Comparison of ENCODE assay signal across 17 mouse cellular contexts in genomic region chr14:32021967-32022366, GRCm38 (mm10). TPM values are rescaled to one million over a fixed set of nuclear protein-coding genes. Genes with fewer than 3 reads are reported as not detected.
DNase-seq lines count a peak whose midpoint lies in the region; ATAC-seq and TF ChIP-seq lines count a peak whose summit lies in the region.
"Had no signal": no experiment of that assay in that cellular context is flagged by ENCODE, and none has a peak within 500 bp of the region (broad histone marks: within the 10 kb centered on the region; RNA-seq: fewer than 3 reads in every experiment).

No protein-coding gene starts in this region.

- ATAC-seq in kidney, embryonic 16.5 days (ENCODE audit: low FRiP score, low TSS enrichment): peak; percentile 40
- peak; percentile 38 for ATAC-seq in liver, embryonic 11.5 days (replicated peaks; ENCODE audit: low FRiP score)
- 0 out of 2 replicates have a peak, but pooled peaks have one; percentile 25 for ATAC-seq in intestine, postnatal 0 days
- ATAC-seq: forebrain, postnatal 0 days; midbrain, embryonic 15.5 days; Patski had no signal

- H3K9ac ChIP-seq in kidney, embryonic 16.5 days (replicated peaks; ENCODE audit: low read length): no peak overlapping the region
- H3K9ac ChIP-seq in liver, embryonic 11.5 days (ENCODE audit: low read depth, low read length): no peak overlapping the region
- H3K9ac ChIP-seq in intestine, postnatal 0 days (ENCODE audit: low read depth, low read length): no peak overlapping the region
- H3K9ac ChIP-seq: embryonic facial prominence, embryonic 13.5 days; forebrain, postnatal 0 days; heart, embryonic 12.5 days; liver, embryonic 14.5 days; midbrain, embryonic 15.5 days had no signal

- no peak for TF ChIP-seq CTCF in intestine, postnatal 0 days (IDR thresholded peaks at IDR 0.05; ENCODE audit: low read depth)

- H3K27me3 ChIP-seq in kidney, embryonic 16.5 days (ENCODE audit: insufficient read depth, low read length): no peaks in the 10 kb centered on the region
- H3K27me3 ChIP-seq in liver, embryonic 11.5 days (replicated peaks; ENCODE audit: control insufficient read depth, insufficient read depth, low read length): peaks cover 2% of the 10 kb centered on the region; the same call in 1 of the 2 replicates
- no peaks in the 10 kb centered on the region for H3K27me3 ChIP-seq in intestine, postnatal 0 days (replicated peaks; ENCODE audit: control insufficient read depth, insufficient read depth, low read length)
- no peaks in the 10 kb centered on the region for H3K27me3 ChIP-seq in embryonic facial prominence, embryonic 10.5 days (replicated peaks; ENCODE audit: low read depth, poor library complexity, severe bottlenecking)
- H3K27me3 ChIP-seq: embryonic facial prominence, embryonic 13.5 days; midbrain, embryonic 15.5 days; Patski had no signal

- peaks cover 10% of the 10 kb centered on the region for H3K4me1 ChIP-seq in kidney, embryonic 16.5 days (ENCODE audit: insufficient read depth, low read length)
- H3K4me1 ChIP-seq in liver, embryonic 11.5 days (replicated peaks; ENCODE audit: control insufficient read depth, insufficient read depth, low read length): peaks cover 14% of the 10 kb centered on the region
- H3K4me1 ChIP-seq in intestine, postnatal 0 days (replicated peaks; ENCODE audit: control insufficient read depth, insufficient read depth, low read length): no peaks in the 10 kb centered on the region
- peaks cover 24% of the 10 kb centered on the region for H3K4me1 ChIP-seq in embryonic facial prominence, embryonic 10.5 days

- WGBS in kidney, embryonic 16.5 days: 37% methylated on average over 9 of the region's 9 CpGs
- WGBS in liver, embryonic 11.5 days: 48% methylated on average over 9 of the region's 9 CpGs
- 50% methylated on average over 9 of the region's 9 CpGs for WGBS in intestine, postnatal 0 days
- 72% methylated on average over 9 of the region's 9 CpGs for WGBS in embryonic facial prominence, embryonic 10.5 days

- no peak overlapping the region for H3K4me3 ChIP-seq in kidney, embryonic 16.5 days (ENCODE audit: low read length)
- no peak overlapping the region for H3K4me3 ChIP-seq in liver, embryonic 11.5 days (ENCODE audit: low read depth, low read length)
- no peak overlapping the region for H3K4me3 ChIP-seq in intestine, postnatal 0 days (ENCODE audit: low read depth, low read length)
- H3K4me3 ChIP-seq in embryonic facial prominence, embryonic 10.5 days: no peak overlapping the region
- H3K4me3 ChIP-seq: embryonic facial prominence, embryonic 13.5 days; heart, embryonic 12.5 days; midbrain, embryonic 15.5 days had no signal

- no peak overlapping the region for H3K4me2 ChIP-seq in kidney, embryonic 16.5 days (replicated peaks; ENCODE audit: low read depth, low read length)
- H3K4me2 ChIP-seq in liver, embryonic 11.5 days: no peak overlapping the region
- no peak overlapping the region for H3K4me2 ChIP-seq in intestine, postnatal 0 days (replicated peaks; ENCODE audit: low read depth)
- H3K4me2 ChIP-seq: embryonic facial prominence, embryonic 13.5 days; heart, embryonic 12.5 days; midbrain, embryonic 15.5 days had no signal

- DNase-seq in kidney, postnatal 36 days: no peak
- no peak for DNase-seq in liver, embryonic 11.5 days (ENCODE audit: low spot score)
- no peak for DNase-seq in liver
- peak; percentile 36 to 72 for DNase-seq in right cerebral cortex, postnatal 36 days (ENCODE audit: low spot score in 2 of 2)
- no peak for DNase-seq in embryonic facial prominence, embryonic 10.5 days (ENCODE audit: low spot score)
- no peak for DNase-seq in thymus, postnatal 36 days
- DNase-seq: adrenal gland, postnatal 25 days; cerebellum, adult 8-10 months; forebrain, postnatal 0 days had no signal

- H3K27ac ChIP-seq in kidney, embryonic 16.5 days (ENCODE audit: low read length): no peak overlapping the region
- no peak overlapping the region for H3K27ac ChIP-seq in liver, embryonic 11.5 days (ENCODE audit: low read depth, low read length)
- no peak overlapping the region for H3K27ac ChIP-seq in intestine, postnatal 0 days (ENCODE audit: low read depth, low read length)
- H3K27ac ChIP-seq in embryonic facial prominence, embryonic 10.5 days (replicated peaks): no peak overlapping the region
- H3K27ac ChIP-seq: embryonic facial prominence, embryonic 13.5 days; kidney, postnatal 0 days; liver, embryonic 14.5 days; midbrain, embryonic 15.5 days had no signal

- H3K36me3 ChIP-seq in kidney, embryonic 16.5 days (ENCODE audit: insufficient read depth, low read length): no peaks in the 10 kb centered on the region
- no peaks in the 10 kb centered on the region for H3K36me3 ChIP-seq in liver, embryonic 11.5 days (ENCODE audit: control insufficient read depth, insufficient read depth, low read length)
- H3K36me3 ChIP-seq in intestine, postnatal 0 days (ENCODE audit: control insufficient read depth, insufficient read depth): no peaks in the 10 kb centered on the region
- H3K36me3 ChIP-seq in embryonic facial prominence, embryonic 10.5 days (replicated peaks): no peaks in the 10 kb centered on the region
- H3K36me3 ChIP-seq: embryonic facial prominence, embryonic 13.5 days; heart, embryonic 12.5 days; midbrain, embryonic 15.5 days had no signal

- H3K9me3 ChIP-seq in kidney, embryonic 16.5 days (ENCODE audit: low read length): no peaks in the 10 kb centered on the region
- no peaks in the 10 kb centered on the region for H3K9me3 ChIP-seq in liver, embryonic 11.5 days (ENCODE audit: control insufficient read depth, low read length)
- no peaks in the 10 kb centered on the region for H3K9me3 ChIP-seq in intestine, postnatal 0 days (ENCODE audit: control insufficient read depth)
- no peaks in the 10 kb centered on the region for H3K9me3 ChIP-seq in embryonic facial prominence, embryonic 10.5 days
- H3K9me3 ChIP-seq: embryonic facial prominence, embryonic 13.5 days; heart, embryonic 12.5 days; midbrain, embryonic 15.5 days had no signal

RNA-seq across cellular contexts. Expression of gene Galnt15, which starts 6.8 kb away (rescaled TPM):
- 0.61 and 0.66 TPM in 2 replicates for polyA plus RNA-seq in kidney, embryonic 16.5 days (2015; fragmentation: Nextera tagmentation; extraction: Ambion mirVana)
- polyA plus RNA-seq in liver, embryonic 11.5 days (2014; fragmentation: Nextera tagmentation; extraction: Ambion mirVana): not detected in 2 replicates
- 0.35 and 0.42 TPM in 2 replicates for polyA plus RNA-seq in intestine, postnatal 0 days (2015; fragmentation: Nextera tagmentation; extraction: Ambion mirVana)
- polyA plus RNA-seq in embryonic facial prominence, embryonic 10.5 days (2016; fragmentation: Nextera tagmentation; extraction: Ambion mirVana): 0.04 and 0.15 TPM in 2 replicates
- polyA plus RNA-seq: liver, embryonic 14.5 days had no signal

Comparison
In these comparisons a context has a peak if more than half of its experiments do, and no peak if none do; other contexts are left out.
1. DNase-seq: peak in right cerebral cortex, postnatal 36 days (2 of 2); none in kidney, postnatal 36 days (0 of 2), liver, embryonic 11.5 days (single experiment), liver (single experiment), embryonic facial prominence, embryonic 10.5 days (single experiment) and thymus, postnatal 36 days (0 of 2).
2. Peak in every context shown above with its lines, with median percentiles within 50 percentile points of each other: ATAC-seq.